Mouse (Mus musculus): ENCODE data around the gene Chrna4. TPM values are rescaled to one million over a fixed set of nuclear protein-coding genes. Genes with fewer than 3 reads are reported as not detected.

Gene Chrna4
- polyA plus RNA-seq, 1 experiment: not detected

DNA sequence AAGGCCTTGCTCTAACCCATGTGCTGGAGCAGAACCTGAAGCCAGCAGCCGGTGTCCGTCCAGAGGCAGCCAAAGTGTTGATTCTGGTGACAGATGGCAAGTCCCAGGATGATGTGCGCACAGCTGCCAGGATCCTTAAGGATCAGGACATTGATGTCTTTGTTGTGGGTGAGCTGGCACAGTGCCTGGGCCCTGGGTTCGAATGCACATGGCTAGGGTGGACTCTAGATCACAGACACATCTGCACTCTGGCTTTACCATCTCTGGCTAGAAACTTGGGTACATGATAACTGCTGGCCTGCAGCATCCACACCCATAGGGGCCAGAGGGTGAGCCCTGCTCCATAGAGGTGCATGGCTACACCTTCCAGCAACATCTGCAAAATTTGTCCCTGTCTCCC, 47.9 kb downstream of the Chrna4 start:
- no peaks in the 10 kb centered on the region for H3K4me1 ChIP-seq (ENCODE audit: control insufficient read depth, insufficient read depth, insufficient read length, low read length)
- no peak overlapping the region for H3K4me3 ChIP-seq (ENCODE audit: insufficient read depth, low read depth, low read length)
- H3K27ac ChIP-seq (replicated peaks; ENCODE audit: low read depth, low read length): no peak overlapping the region

DNA sequence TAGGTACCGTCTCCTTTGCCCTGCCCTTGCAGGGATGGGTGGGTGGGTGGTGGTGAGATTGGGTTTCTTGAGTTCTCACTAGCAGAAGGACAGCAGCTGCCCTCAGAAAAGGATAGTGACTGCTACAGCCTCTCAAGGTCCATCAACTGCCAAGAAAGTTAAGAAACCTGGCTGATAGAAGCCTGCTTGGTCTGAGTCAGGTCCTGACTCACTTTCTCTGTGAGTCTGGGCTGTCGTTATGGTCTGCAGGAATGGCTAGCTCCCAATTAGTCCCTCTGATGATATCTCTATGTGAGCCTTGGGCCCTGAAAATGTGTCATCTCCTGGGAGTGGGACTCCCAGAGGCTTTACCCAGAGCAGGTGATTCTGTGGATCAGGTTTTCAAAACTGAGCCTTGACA, 49.0 kb downstream of the Chrna4 start:
- H3K4me1 ChIP-seq (ENCODE audit: control insufficient read depth, insufficient read depth, insufficient read length, low read length): no peaks in the 10 kb centered on the region
- no peak overlapping the region for H3K4me3 ChIP-seq (ENCODE audit: insufficient read depth, low read depth, low read length)
- no peak overlapping the region for H3K27ac ChIP-seq (replicated peaks; ENCODE audit: low read depth, low read length)

GRCm38 (mm10) chr2:180990347-180990746, 53.0 kb downstream of the Chrna4 start:
- Histone ChIP-seq H3K4me3 (ENCODE audit: insufficient read depth, low read depth, low read length) (no peak overlapping the region), H3K4me1 (ENCODE audit: control insufficient read depth, insufficient read depth, insufficient read length, low read length) (no peaks in the 10 kb centered on the region), H3K27ac (replicated peaks; ENCODE audit: low read depth, low read length) (no peak overlapping the region)

DNA sequence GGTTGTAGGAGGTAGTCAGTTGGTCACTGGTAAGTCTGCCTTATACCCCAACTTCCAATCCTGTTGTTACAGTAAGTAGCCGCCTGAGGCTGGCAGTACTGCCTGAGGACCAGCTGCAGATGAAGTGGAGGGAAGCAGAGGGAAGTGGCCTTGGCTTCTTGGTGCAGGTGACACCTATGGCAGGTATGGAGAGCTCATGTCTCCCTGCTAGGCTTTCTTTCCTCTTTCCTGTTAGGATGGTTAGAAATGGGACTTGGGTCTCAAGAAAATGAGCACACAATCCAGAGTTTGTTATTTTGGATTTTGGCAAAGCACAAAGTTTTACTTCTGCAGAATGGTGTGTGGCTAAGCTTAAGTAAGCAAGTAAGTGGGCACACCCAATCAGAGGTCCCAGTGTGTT, 54.4 kb downstream of the Chrna4 start:
- H3K4me3 ChIP-seq (ENCODE audit: insufficient read depth, low read depth, low read length): no peak overlapping the region
- H3K27ac ChIP-seq (replicated peaks; ENCODE audit: low read depth, low read length): no peak overlapping the region
- H3K4me1 ChIP-seq (ENCODE audit: control insufficient read depth, insufficient read depth, insufficient read length, low read length): no peaks in the 10 kb centered on the region

GRCm38 (mm10) chr2:180988347-180988913, 54.9 kb downstream of the Chrna4 start:
- H3K27ac ChIP-seq (replicated peaks; ENCODE audit: low read depth, low read length): no peak overlapping the region
- H3K4me1 ChIP-seq (ENCODE audit: control insufficient read depth, insufficient read depth, insufficient read length, low read length): no peaks in the 10 kb centered on the region
- H3K4me3 ChIP-seq (ENCODE audit: insufficient read depth, low read depth, low read length): no peak overlapping the region

GRCm38 (mm10) chr2:180987432-180988030, 55.8 kb downstream of the Chrna4 start:
- Histone ChIP-seq H3K4me3 (ENCODE audit: insufficient read depth, low read depth, low read length) (no peak overlapping the region), H3K27ac (replicated peaks; ENCODE audit: low read depth, low read length) (no peak overlapping the region), H3K4me1 (ENCODE audit: control insufficient read depth, insufficient read depth, insufficient read length, low read length) (no peaks in the 10 kb centered on the region)

GRCm38 (mm10) chr2:180987001-180987400, 56.3 kb downstream of the Chrna4 start:
- Histone ChIP-seq H3K4me3 (ENCODE audit: insufficient read depth, low read depth, low read length) (no peak overlapping the region), H3K27ac (replicated peaks; ENCODE audit: low read depth, low read length) (no peak overlapping the region), H3K4me1 (ENCODE audit: control insufficient read depth, insufficient read depth, insufficient read length, low read length) (no peaks in the 10 kb centered on the region)

GRCm38 (mm10) chr2:180986449-180986848, 56.9 kb downstream of the Chrna4 start, which contains the start of gene Col20a1:
Col20a1 (plus strand) TSS chr2:180986535.
- Histone ChIP-seq H3K4me1 (ENCODE audit: control insufficient read depth, insufficient read depth, insufficient read length, low read length) (no peaks in the 10 kb centered on the region), H3K27ac (replicated peaks; ENCODE audit: low read depth, low read length) (no peak within 1 kb of the TSS), H3K4me3 (ENCODE audit: insufficient read depth, low read depth, low read length) (no peak within 1 kb of the TSS)

DNA sequence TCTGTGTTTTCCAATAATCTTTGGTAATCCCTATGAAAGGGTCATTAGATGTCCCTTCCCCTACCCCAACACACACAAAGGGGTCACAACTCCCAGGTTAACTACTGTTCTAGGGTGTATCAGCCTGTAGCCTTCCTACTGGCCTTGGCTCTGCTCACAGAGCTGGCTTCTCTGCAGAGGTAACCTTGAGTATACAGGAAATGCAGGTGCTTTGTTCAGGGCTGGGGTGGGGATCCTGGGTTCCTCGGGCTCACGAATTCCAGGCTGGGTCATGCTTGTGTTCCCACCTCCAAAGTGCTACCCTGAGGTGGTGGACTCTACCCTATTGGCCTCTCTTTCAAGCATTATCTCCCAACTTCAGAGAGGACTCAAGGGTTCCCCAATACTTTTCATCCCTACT, 57.7 kb downstream of the Chrna4 start:
- Histone ChIP-seq H3K4me1 (ENCODE audit: control insufficient read depth, insufficient read depth, insufficient read length, low read length) (no peaks in the 10 kb centered on the region), H3K27ac (replicated peaks; ENCODE audit: low read depth, low read length) (no peak overlapping the region), H3K4me3 (ENCODE audit: insufficient read depth, low read depth, low read length) (no peak overlapping the region)

- H3K4me3 ChIP-seq (ENCODE audit: insufficient read depth, low read depth, low read length): no peak overlapping the region
- H3K4me1 ChIP-seq (ENCODE audit: control insufficient read depth, insufficient read depth, insufficient read length, low read length): no peaks in the 10 kb centered on the region
- no peak overlapping the region for H3K27ac ChIP-seq (replicated peaks; ENCODE audit: low read depth, low read length)
Measured at GRCm38 (mm10) chr2:180981133-180981532, 62.2 kb downstream of the Chrna4 start.

Other genes with a start within 250 kb of the Chrna4 start
- 17.6 and 25.7 TPM in 2 replicates for gene Ythdf1, start 122.6 kb downstream of the Chrna4 start, polyA plus RNA-seq (2012; ENCODE audit: insufficient read depth, insufficient read length, missing spikeins)
- not detected in 2 replicates for gene Birc7, start 114.5 kb downstream of the Chrna4 start, polyA plus RNA-seq (2012; ENCODE audit: insufficient read depth, insufficient read length, missing spikeins)
- not detected in 2 replicates for gene Nkain4, start 88.8 kb downstream of the Chrna4 start, polyA plus RNA-seq (2012; ENCODE audit: insufficient read depth, insufficient read length, missing spikeins)
- gene Arfgap1, start 76.3 kb downstream of the Chrna4 start, polyA plus RNA-seq (2012; ENCODE audit: insufficient read depth, insufficient read length, missing spikeins): 8.2 and 12.5 TPM in 2 replicates
- gene Col20a1, start 57.0 kb downstream of the Chrna4 start, polyA plus RNA-seq (2012; ENCODE audit: insufficient read depth, insufficient read length, missing spikeins): 0.88 and 1.1 TPM in 2 replicates
- not detected in 2 replicates for gene Kcnq2, start 91.8 kb upstream of the Chrna4 start, polyA plus RNA-seq (2012; ENCODE audit: insufficient read depth, insufficient read length, missing spikeins)
- 11.3 and 18.8 TPM in 2 replicates for gene Eef1a2, start 113.5 kb upstream of the Chrna4 start, polyA plus RNA-seq (2012; ENCODE audit: insufficient read depth, insufficient read length, missing spikeins)
- 153 and 205 TPM in 2 replicates for gene Ppdpf, start 143.7 kb upstream of the Chrna4 start, polyA plus RNA-seq (2012; ENCODE audit: insufficient read depth, insufficient read length, missing spikeins)
- gene Ptk6, start 159.2 kb upstream of the Chrna4 start, polyA plus RNA-seq (2012; ENCODE audit: insufficient read depth, insufficient read length, missing spikeins): not detected in 2 replicates
- 1.1 and 1.5 TPM in 2 replicates for gene Srms, start 169.6 kb upstream of the Chrna4 start, polyA plus RNA-seq (2012; ENCODE audit: insufficient read depth, insufficient read length, missing spikeins)
- gene Fndc11, start 176.5 kb upstream of the Chrna4 start, polyA plus RNA-seq (2012; ENCODE audit: insufficient read depth, insufficient read length, missing spikeins): not detected in 2 replicates
- 4.0 and 5.4 TPM in 2 replicates for gene Helz2, start 198.5 kb upstream of the Chrna4 start, polyA plus RNA-seq (2012; ENCODE audit: insufficient read depth, insufficient read length, missing spikeins)
- 3.8 and 4.7 TPM in 2 replicates for gene Gmeb2, start 244.5 kb upstream of the Chrna4 start, polyA plus RNA-seq (2012; ENCODE audit: insufficient read depth, insufficient read length, missing spikeins)

Measured in brown adipose tissue, adult 24 weeks (tissue).